In genomic region chr16:10763540-10764264, GRCm38 (mm10) we compare ENCODE assay signal across 38 mouse cellular contexts. TPM values are rescaled to one million over a fixed set of nuclear protein-coding genes. Genes with fewer than 3 reads are reported as not detected.
"Had no signal": no experiment of that assay in that cellular context is flagged by ENCODE, and none has a peak within 500 bp of the region (broad histone marks: within the 10 kb centered on the region; RNA-seq: fewer than 3 reads in every experiment).

No protein-coding gene starts in this region.

- H3K27ac ChIP-seq: embryonic facial prominence, embryonic 10.5 days; embryonic facial prominence, embryonic 12.5 days; embryonic facial prominence, embryonic 13.5 days; embryonic facial prominence, embryonic 15.5 days; forebrain, embryonic 10.5 days; forebrain, embryonic 12.5 days; forebrain, embryonic 13.5 days; forebrain, embryonic 15.5 days; gastrocnemius, adult 2 months had no signal

- H3K4me1 ChIP-seq: embryonic facial prominence, embryonic 12.5 days; forebrain, embryonic 12.5 days; forebrain, embryonic 13.5 days; forebrain, embryonic 15.5 days had no signal

- H3K4me3 ChIP-seq: embryonic facial prominence, embryonic 10.5 days; embryonic facial prominence, embryonic 12.5 days; embryonic facial prominence, embryonic 13.5 days; embryonic facial prominence, embryonic 15.5 days; erythroblast, embryonic 14.5 days; forebrain, embryonic 10.5 days; forebrain, embryonic 12.5 days; forebrain, embryonic 13.5 days; forebrain, embryonic 15.5 days; gastrocnemius, adult 2 months had no signal

- H3K36me3 ChIP-seq: embryonic facial prominence, embryonic 10.5 days; embryonic facial prominence, embryonic 12.5 days; embryonic facial prominence, embryonic 13.5 days; embryonic facial prominence, embryonic 15.5 days; forebrain, embryonic 10.5 days; forebrain, embryonic 12.5 days; forebrain, embryonic 15.5 days had no signal

- H3K9ac ChIP-seq: embryonic facial prominence, embryonic 12.5 days; embryonic facial prominence, embryonic 13.5 days; embryonic facial prominence, embryonic 15.5 days; forebrain, embryonic 12.5 days; forebrain, embryonic 13.5 days; forebrain, embryonic 15.5 days; forebrain, postnatal 0 days had no signal

- ATAC-seq: forebrain, embryonic 13.5 days; forebrain, embryonic 14.5 days; forebrain, embryonic 15.5 days; forebrain, embryonic 16.5 days; forebrain, postnatal 0 days had no signal

- DNase-seq: cerebellum, adult 2 months; cerebellum, adult 8-10 months; cerebellum, adult 9-10 months; cerebellum, adult 9-11 months; cerebellum, postnatal 10 days; cerebellum, postnatal 14 days; cerebellum, postnatal 25 days; cerebellum, postnatal 36 days; embryo, embryonic 11 days; forebrain, postnatal 0 days; gastrocnemius, adult 2 months; gastrocnemius, postnatal 10 days; gastrocnemius, postnatal 14 days; gastrocnemius, postnatal 25 days; gastrocnemius, postnatal 36 days had no signal

- H3K9me3 ChIP-seq: embryonic facial prominence, embryonic 10.5 days; embryonic facial prominence, embryonic 12.5 days; embryonic facial prominence, embryonic 13.5 days; embryonic facial prominence, embryonic 15.5 days; forebrain, embryonic 10.5 days; forebrain, embryonic 12.5 days; forebrain, embryonic 13.5 days; forebrain, embryonic 15.5 days had no signal

- H3K4me2 ChIP-seq: embryonic facial prominence, embryonic 12.5 days; embryonic facial prominence, embryonic 13.5 days; embryonic facial prominence, embryonic 15.5 days; forebrain, embryonic 12.5 days; forebrain, embryonic 13.5 days; forebrain, embryonic 15.5 days had no signal

- H3K27me3 ChIP-seq: embryonic facial prominence, embryonic 13.5 days; embryonic facial prominence, embryonic 15.5 days; forebrain, embryonic 15.5 days had no signal

RNA-seq across cellular contexts. Expression of gene Tnp2, which starts 24.8 kb away (rescaled TPM):
- total RNA-seq: common myeloid progenitor, adult 5-6 weeks; forebrain, postnatal 0 days; gastrocnemius, adult 18-20 months; gastrocnemius, adult 2 months; gastrocnemius, adult 8-10 months; gastrocnemius, postnatal 10 days; gastrocnemius, postnatal 14 days; gastrocnemius, postnatal 25 days; gastrocnemius, postnatal 4 days; granulocyte monocyte progenitor cell, adult 5-6 weeks; heart, adult 18-20 months; heart, adult 8-10 months had no signal
- polyA plus RNA-seq: cerebellum, adult 2 months; cortical plate, adult 2 months; embryonic facial prominence, embryonic 10.5 days; embryonic facial prominence, embryonic 11.5 days; embryonic facial prominence, embryonic 12.5 days; embryonic facial prominence, embryonic 13.5 days; embryonic facial prominence, embryonic 14.5 days; embryonic facial prominence, embryonic 15.5 days; erythroblast, embryonic 14.5 days; forebrain, embryonic 10.5 days; forebrain, embryonic 11.5 days; forebrain, embryonic 12.5 days; forebrain, embryonic 13.5 days; forebrain, embryonic 14.5 days; forebrain, embryonic 15.5 days; forebrain, embryonic 16.5 days; forebrain, postnatal 0 days; frontal cortex, adult 2 months had no signal

RNA-seq across cellular contexts. Expression of gene Prm3, which starts 27.0 kb away (rescaled TPM):
- total RNA-seq: common myeloid progenitor, adult 5-6 weeks; forebrain, postnatal 0 days; gastrocnemius, adult 18-20 months; gastrocnemius, adult 2 months; gastrocnemius, adult 8-10 months; gastrocnemius, postnatal 10 days; gastrocnemius, postnatal 14 days; gastrocnemius, postnatal 25 days; gastrocnemius, postnatal 36 days; gastrocnemius, postnatal 4 days; granulocyte monocyte progenitor cell, adult 5-6 weeks; heart, adult 18-20 months; heart, adult 8-10 months had no signal
- polyA plus RNA-seq: cerebellum, adult 2 months; cortical plate, adult 2 months; embryonic facial prominence, embryonic 10.5 days; embryonic facial prominence, embryonic 11.5 days; embryonic facial prominence, embryonic 12.5 days; embryonic facial prominence, embryonic 13.5 days; embryonic facial prominence, embryonic 14.5 days; embryonic facial prominence, embryonic 15.5 days; erythroblast, embryonic 14.5 days; forebrain, embryonic 10.5 days; forebrain, embryonic 11.5 days; forebrain, embryonic 12.5 days; forebrain, embryonic 13.5 days; forebrain, embryonic 14.5 days; forebrain, embryonic 15.5 days; forebrain, embryonic 16.5 days; forebrain, postnatal 0 days; frontal cortex, adult 2 months had no signal

RNA-seq across cellular contexts. Expression of gene Prm2, which starts 32.2 kb away (rescaled TPM):
- total RNA-seq: common myeloid progenitor, adult 5-6 weeks; forebrain, postnatal 0 days; gastrocnemius, adult 18-20 months; gastrocnemius, adult 2 months; gastrocnemius, adult 8-10 months; gastrocnemius, postnatal 10 days; gastrocnemius, postnatal 14 days; gastrocnemius, postnatal 25 days; gastrocnemius, postnatal 36 days; gastrocnemius, postnatal 4 days; granulocyte monocyte progenitor cell, adult 5-6 weeks; heart, adult 18-20 months; heart, adult 8-10 months had no signal
- polyA plus RNA-seq: cerebellum, adult 2 months; cortical plate, adult 2 months; embryonic facial prominence, embryonic 10.5 days; embryonic facial prominence, embryonic 11.5 days; embryonic facial prominence, embryonic 12.5 days; embryonic facial prominence, embryonic 13.5 days; embryonic facial prominence, embryonic 14.5 days; embryonic facial prominence, embryonic 15.5 days; erythroblast, embryonic 14.5 days; forebrain, embryonic 10.5 days; forebrain, embryonic 11.5 days; forebrain, embryonic 12.5 days; forebrain, embryonic 13.5 days; forebrain, embryonic 14.5 days; forebrain, embryonic 15.5 days; forebrain, embryonic 16.5 days; forebrain, postnatal 0 days; frontal cortex, adult 2 months had no signal

RNA-seq across cellular contexts. Expression of gene Prm1, which starts 41.9 kb away (rescaled TPM):
- total RNA-seq: common myeloid progenitor, adult 5-6 weeks; forebrain, postnatal 0 days; gastrocnemius, adult 18-20 months; gastrocnemius, adult 2 months; gastrocnemius, adult 8-10 months; gastrocnemius, postnatal 10 days; gastrocnemius, postnatal 14 days; gastrocnemius, postnatal 25 days; gastrocnemius, postnatal 36 days; gastrocnemius, postnatal 4 days; granulocyte monocyte progenitor cell, adult 5-6 weeks; heart, adult 18-20 months; heart, adult 8-10 months had no signal
- polyA plus RNA-seq: cerebellum, adult 2 months; cortical plate, adult 2 months; embryonic facial prominence, embryonic 11.5 days; embryonic facial prominence, embryonic 12.5 days; embryonic facial prominence, embryonic 13.5 days; embryonic facial prominence, embryonic 14.5 days; embryonic facial prominence, embryonic 15.5 days; erythroblast, embryonic 14.5 days; forebrain, embryonic 10.5 days; forebrain, embryonic 11.5 days; forebrain, embryonic 12.5 days; forebrain, embryonic 13.5 days; forebrain, embryonic 14.5 days; forebrain, embryonic 15.5 days; forebrain, embryonic 16.5 days; forebrain, postnatal 0 days; frontal cortex, adult 2 months had no signal
